Mouse (Mus musculus) gastrocnemius, adult 8-10 months (tissue): ENCODE measurements at regions not wholly inside any gene's neighbourhood (a gene's known extent, or its start where the extent isn't known, plus 50 kb on each side); places are given as distances from the start of the nearest gene placed in this dataset.
"Not testable (repeated sequence)": the region's sequence is repeated elsewhere in the genome, so short reads cannot be mapped to it uniquely, and the experiment has no call there.

Experiments used
- DNase-seq, 2 experiments: peaks; one replicate each; pipeline ENCODE4 v3.0.0; 2022; ENCODE audit warnings: low spot score in 2 of 2

- no peak for DNase-seq
Measured at GRCm38 (mm10) chr3:15016621-15017020, 130.5 kb downstream of the Car2 start.

DNA sequence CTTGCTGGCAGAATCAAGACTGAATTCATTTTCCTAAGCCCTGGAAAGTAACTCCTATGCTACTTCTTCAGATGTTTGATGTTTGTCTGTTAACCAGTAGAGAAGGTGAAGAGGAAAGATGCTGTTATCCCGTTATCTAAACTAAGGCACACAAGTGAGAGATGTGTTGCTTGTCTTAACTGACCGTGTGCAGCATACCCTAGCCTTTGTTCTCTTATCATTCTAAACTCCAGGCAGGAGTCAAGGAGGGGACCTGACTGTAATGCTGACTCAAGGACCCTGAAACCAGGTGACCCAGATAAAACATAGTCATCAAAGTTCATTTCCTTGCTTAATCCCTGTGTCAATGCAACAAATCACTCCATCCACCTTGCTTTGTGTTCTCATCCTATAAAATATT lies 136.7 kb downstream of the Car2 start:
- no peak for DNase-seq

GRCm38 (mm10) chr3:15040866-15041528 lies 154.9 kb downstream of the Car2 start:
- DNase-seq = peak in 1 of 2 experiments; percentile 29

- no peak for DNase-seq
Measured at GRCm38 (mm10) chr3:15053968-15054367, 167.9 kb downstream of the Car2 start.

GRCm38 (mm10) chr3:15055516-15056256 lies 169.6 kb downstream of the Car2 start:
- DNase-seq = not testable (repeated sequence)

DNA sequence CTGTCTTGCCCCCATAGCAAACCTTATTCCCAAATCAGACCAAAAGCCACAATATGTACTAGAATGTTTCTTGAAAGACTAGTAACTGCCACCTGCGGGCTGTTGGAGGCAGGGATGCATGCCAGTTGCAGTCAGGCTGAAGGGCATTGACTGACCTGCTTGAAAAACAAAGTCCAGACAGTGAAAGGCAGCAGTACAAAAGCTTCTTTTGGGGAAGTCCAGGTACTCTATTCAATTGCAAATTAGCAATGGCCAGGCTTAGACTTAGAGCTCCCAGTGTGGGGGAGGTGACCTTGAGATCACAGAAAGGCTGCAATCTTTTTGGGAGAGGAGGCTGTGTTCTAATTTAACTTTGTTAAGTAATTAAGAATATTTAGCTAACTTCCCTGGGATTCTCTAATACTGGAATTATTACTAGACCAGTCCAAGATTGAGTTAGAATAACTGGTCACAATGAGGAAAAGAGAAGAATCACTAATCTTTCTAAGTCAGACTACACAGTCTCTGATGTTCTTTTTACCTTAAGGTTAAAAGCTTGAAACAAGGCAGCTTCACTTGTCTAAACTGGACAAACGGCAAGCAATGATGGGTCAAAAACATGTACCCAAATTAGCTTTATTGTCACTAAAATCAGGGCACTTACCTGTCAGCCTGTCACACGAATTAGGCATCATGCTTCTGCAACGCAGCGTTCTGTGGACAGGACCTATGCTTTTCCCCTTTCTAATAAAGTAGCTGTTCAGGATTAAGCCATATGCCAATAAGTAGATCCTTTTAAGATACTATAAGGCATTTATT lies 170.9 kb downstream of the Car2 start:
- not testable (repeated sequence) for DNase-seq

DNA sequence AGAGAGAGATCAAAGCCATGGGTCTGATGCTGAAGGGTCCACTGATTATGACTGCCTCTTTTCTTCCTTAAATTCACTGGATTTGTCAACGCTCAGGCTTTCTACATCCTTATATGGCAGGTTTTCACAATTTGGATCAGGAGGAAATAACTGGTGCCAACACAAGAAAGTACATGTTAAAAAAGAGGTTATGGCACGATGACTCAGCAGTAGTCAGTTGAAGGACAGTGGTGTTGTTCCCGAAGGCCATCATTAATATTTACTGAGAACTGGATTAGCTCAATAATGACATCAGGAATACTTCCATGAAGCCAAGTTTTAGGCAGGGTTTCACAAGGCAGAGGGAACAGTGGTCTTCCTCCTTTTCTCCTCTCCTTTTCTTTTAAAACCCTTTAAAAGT lies 179.6 kb downstream of the Car2 start:
- no peak for DNase-seq

DNA sequence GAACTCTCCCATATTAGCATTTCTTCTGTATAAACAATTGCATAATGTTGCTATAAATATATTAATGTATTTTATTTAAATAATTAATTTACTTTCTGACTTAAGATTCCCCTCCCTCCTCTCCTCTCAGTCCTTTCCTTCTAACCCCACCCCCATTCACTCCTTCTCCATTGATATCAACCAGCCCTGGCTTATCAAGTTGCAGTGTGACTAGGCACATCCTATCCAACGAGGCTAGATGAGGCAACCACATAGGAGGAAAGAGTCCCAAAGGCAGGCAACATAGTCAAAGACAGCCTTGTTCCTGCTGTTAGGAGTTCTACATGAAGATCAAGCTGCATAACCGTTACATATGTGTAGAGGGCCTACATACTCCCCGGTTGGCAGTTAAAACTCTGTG lies 182.2 kb downstream of the Car2 start:
- no peak for DNase-seq

- DNase-seq = no peak
Measured at GRCm38 (mm10) chr3:15071030-15071883, 185.2 kb downstream of the Car2 start.

- no peak for DNase-seq
Measured at GRCm38 (mm10) chr3:15073405-15073804, 187.3 kb downstream of the Car2 start.

DNA sequence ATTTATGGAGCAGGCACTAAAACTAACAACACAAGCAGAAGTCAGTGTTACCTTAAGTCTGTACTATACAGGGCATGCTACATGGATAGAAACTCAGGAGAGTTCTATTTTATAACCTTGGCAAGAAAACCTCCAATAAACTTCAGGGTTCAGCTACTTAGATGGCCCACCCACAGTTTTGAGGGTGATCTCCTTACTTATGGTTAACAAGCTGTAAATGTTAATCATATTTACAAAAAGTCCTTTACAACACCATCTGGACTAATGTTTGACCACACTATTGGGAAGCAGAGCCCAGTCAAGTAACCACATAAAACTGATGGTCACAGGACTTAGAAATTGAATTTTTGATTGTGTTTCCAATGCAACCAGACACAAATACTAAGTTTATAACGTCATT lies 187.8 kb downstream of the Car2 start:
- DNase-seq = no peak

- DNase-seq = no peak
Measured at GRCm38 (mm10) chr3:15074949-15075348, 188.9 kb downstream of the Car2 start.

GRCm38 (mm10) chr3:15090124-15090523 lies 204.1 kb downstream of the Car2 start:
- no peak for DNase-seq

GRCm38 (mm10) chr3:15098206-15098817 lies 212.2 kb downstream of the Car2 start:
- no peak for DNase-seq

- no peak for DNase-seq
Measured at GRCm38 (mm10) chr3:15098981-15099380, 212.9 kb downstream of the Car2 start.

DNA sequence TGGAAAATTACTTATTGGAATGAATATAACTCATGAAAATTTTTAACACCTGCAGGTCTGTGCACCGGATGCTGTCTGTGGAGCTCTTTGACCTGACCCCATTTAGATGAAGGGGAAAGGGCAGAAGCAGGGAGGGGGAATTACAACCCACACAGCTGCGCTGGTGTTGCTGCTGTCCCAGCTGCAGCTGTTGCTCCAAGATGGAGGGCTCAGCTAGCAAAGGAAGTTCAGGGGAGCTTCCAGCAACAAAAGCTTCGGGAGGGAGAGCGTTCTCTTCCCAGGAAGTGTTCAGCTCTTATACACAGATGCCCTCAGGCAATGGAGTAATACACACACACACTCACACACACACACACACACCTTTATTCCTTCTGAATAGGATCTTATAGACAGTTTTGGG lies 219.6 kb downstream of the Car2 start:
- no peak for DNase-seq

GRCm38 (mm10) chr3:15106281-15106680 lies 220.2 kb downstream of the Car2 start:
- no peak for DNase-seq

- DNase-seq = no peak
Measured at GRCm38 (mm10) chr3:15107301-15107700, 221.2 kb downstream of the Car2 start.

- DNase-seq = no peak
Measured at GRCm38 (mm10) chr3:15108239-15108934, 222.3 kb downstream of the Car2 start.

DNA sequence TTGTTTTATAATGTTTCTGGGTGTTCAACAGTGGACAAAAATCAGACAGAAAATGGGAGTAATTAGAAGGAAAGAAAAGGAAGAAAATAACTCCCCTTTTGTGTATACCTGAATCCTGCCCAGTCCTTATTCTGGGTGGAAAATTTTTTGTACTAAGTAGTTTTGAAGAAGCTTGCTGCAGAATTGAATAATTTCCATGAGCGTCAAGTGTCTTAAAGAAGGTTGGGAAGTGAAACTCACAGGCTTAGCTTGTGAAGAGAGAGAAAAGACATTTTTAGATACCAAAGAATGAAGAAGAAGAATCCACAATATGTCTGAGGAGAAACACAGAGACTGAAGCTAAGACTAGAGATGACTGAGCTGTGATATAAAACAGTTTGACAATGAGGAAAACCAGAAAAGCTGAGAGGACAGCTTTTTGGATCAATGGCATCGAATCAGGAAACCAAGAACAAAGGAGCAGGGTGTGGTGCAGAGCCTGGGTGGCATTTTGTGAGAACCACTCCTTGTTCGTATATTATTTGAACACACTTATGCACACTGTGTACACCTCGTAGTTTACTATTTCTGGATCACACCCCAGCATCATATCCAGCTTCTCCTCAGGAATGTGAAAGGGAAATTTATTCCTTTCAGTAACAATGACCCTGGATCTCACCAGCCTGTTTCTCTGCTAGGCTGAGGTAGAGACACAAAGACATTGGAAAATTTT lies 221.9 kb downstream of the Gm9733 start:
- DNase-seq = no peak
